Comparison of ENCODE assay signal across 9 mouse cellular contexts in genomic region chr4:55292277-55292676, GRCm38 (mm10). TPM values are rescaled to one million over a fixed set of nuclear protein-coding genes. Genes with fewer than 3 reads are reported as not detected.
A peak's percentile ranks its signal among the peaks of the same experiment; 100 is the strongest.
DNase-seq lines count a peak whose midpoint lies in the region; ATAC-seq and TF ChIP-seq lines count a peak whose summit lies in the region.
"Had no signal": no experiment of that assay in that cellular context is flagged by ENCODE, and none has a peak within 500 bp of the region (broad histone marks: within the 10 kb centered on the region; RNA-seq: fewer than 3 reads in every experiment).

No protein-coding gene starts in this region.

- peak; percentile 32 for DNase-seq in hindbrain, embryonic 11.5 days (ENCODE audit: low spot score)
- no peak for DNase-seq in testis, postnatal 14 days (ENCODE audit: low spot score)
- DNase-seq in thymus, postnatal 4 days = peak; percentile 79
- no peak for DNase-seq in ovary, postnatal 36 days (ENCODE audit: low spot score)
- no peak for DNase-seq in left cerebral cortex, postnatal 36 days (ENCODE audit: low spot score in 2 of 2)

- ATAC-seq in hindbrain, embryonic 11.5 days (ENCODE audit: low FRiP score) = no peak
- no peak for ATAC-seq in hindbrain, embryonic 16.5 days
- ATAC-seq in granulocyte monocyte progenitor cell, adult 5-6 weeks (replicated peaks; ENCODE audit: poor library complexity, severe bottlenecking) = peak; percentile 62; the same call in 1 of the 2 replicates

- 0 out of 2 replicates have a peak, but pooled peaks cover 4% of the 10 kb centered on the region for H3K4me1 ChIP-seq in hindbrain, embryonic 11.5 days (replicated peaks; ENCODE audit: control insufficient read depth, insufficient read depth, low read length)
- H3K4me1 ChIP-seq in hindbrain, embryonic 16.5 days (ENCODE audit: control insufficient read depth, insufficient read depth, low read depth, low read length) = peaks cover 9% of the 10 kb centered on the region
- peaks cover 4% of the 10 kb centered on the region for H3K4me1 ChIP-seq in testis, adult 2 months (ENCODE audit: control insufficient read depth, insufficient read depth, low read length)

- 89% methylated on average over 5 of the region's 5 CpGs for WGBS in hindbrain, embryonic 11.5 days
- WGBS in hindbrain, embryonic 16.5 days = 90% methylated on average over 5 of the region's 5 CpGs

- no peak overlapping the region for H3K4me2 ChIP-seq in hindbrain, embryonic 11.5 days (replicated peaks; ENCODE audit: low read depth, low read length)
- H3K4me2 ChIP-seq in hindbrain, embryonic 16.5 days (ENCODE audit: low read length) = no peak overlapping the region
- H3K4me2 ChIP-seq: embryonic facial prominence, embryonic 12.5 days had no signal

- no peak overlapping the region for H3K27ac ChIP-seq in hindbrain, embryonic 11.5 days (ENCODE audit: low read depth, low read length)
- no peak overlapping the region for H3K27ac ChIP-seq in hindbrain, embryonic 16.5 days (ENCODE audit: low read depth, low read length)
- no peak overlapping the region for H3K27ac ChIP-seq in testis, adult 2 months (ENCODE audit: control insufficient read depth, insufficient read depth, low read depth, low read length)
- H3K27ac ChIP-seq: embryonic facial prominence, embryonic 12.5 days had no signal

- no peak overlapping the region for H3K9ac ChIP-seq in hindbrain, embryonic 11.5 days (ENCODE audit: low read depth, low read length)
- no peak overlapping the region for H3K9ac ChIP-seq in hindbrain, embryonic 16.5 days (ENCODE audit: low read depth, low read length)
- H3K9ac ChIP-seq: embryonic facial prominence, embryonic 12.5 days had no signal

- no peak for TF ChIP-seq POLR2A in testis, adult 2 months (IDR thresholded peaks at IDR 0.05; ENCODE audit: control insufficient read depth, low read depth, low read length)

- H3K27me3 ChIP-seq in hindbrain, embryonic 11.5 days (ENCODE audit: control insufficient read depth, insufficient read depth, low read length) = no peaks in the 10 kb centered on the region
- H3K27me3 ChIP-seq in hindbrain, embryonic 16.5 days (replicated peaks; ENCODE audit: control insufficient read depth, insufficient read depth, low read length) = no peaks in the 10 kb centered on the region
- H3K27me3 ChIP-seq in testis, adult 2 months (ENCODE audit: control insufficient read depth, insufficient read depth, low read length) = no peaks in the 10 kb centered on the region
- H3K27me3 ChIP-seq: embryonic facial prominence, embryonic 12.5 days had no signal

- no peaks in the 10 kb centered on the region for H3K36me3 ChIP-seq in hindbrain, embryonic 11.5 days (ENCODE audit: control insufficient read depth, insufficient read depth, low read length)
- H3K36me3 ChIP-seq in hindbrain, embryonic 16.5 days (ENCODE audit: control insufficient read depth, insufficient read depth, low read length) = no peaks in the 10 kb centered on the region
- no peaks in the 10 kb centered on the region for H3K36me3 ChIP-seq in testis, adult 2 months (ENCODE audit: control insufficient read depth, insufficient read depth, low read length)
- H3K36me3 ChIP-seq: embryonic facial prominence, embryonic 12.5 days had no signal

- no peak overlapping the region for H3K4me3 ChIP-seq in hindbrain, embryonic 11.5 days (ENCODE audit: low read depth, low read length)
- no peak overlapping the region for H3K4me3 ChIP-seq in hindbrain, embryonic 16.5 days (ENCODE audit: low read length)
- H3K4me3 ChIP-seq in testis, adult 2 months (ENCODE audit: control insufficient read depth, low read depth, low read length) = no peak overlapping the region
- H3K4me3 ChIP-seq: embryonic facial prominence, embryonic 12.5 days had no signal

- peak; percentile 21; the same call in 1 of the 2 replicates for TF ChIP-seq CTCF in testis, adult 2 months (IDR thresholded peaks at IDR 0.05; ENCODE audit: control insufficient read depth, insufficient read depth, insufficient replicate concordance, low read depth, low read length)

- H3K9me3 ChIP-seq in hindbrain, embryonic 11.5 days (ENCODE audit: control insufficient read depth, low read length) = no peaks in the 10 kb centered on the region
- H3K9me3 ChIP-seq in hindbrain, embryonic 16.5 days (ENCODE audit: control insufficient read depth, low read length) = no peaks in the 10 kb centered on the region
- H3K9me3 ChIP-seq: embryonic facial prominence, embryonic 12.5 days had no signal

- intact Hi-C loops in left cerebral cortex, postnatal 36 days (cut with DNase I) = no loop called here

RNA-seq across cellular contexts. Expression of gene Rad23b, which starts 57.6 kb away (rescaled TPM):
- 97.1 and 105 TPM in 2 replicates for polyA plus RNA-seq in hindbrain, embryonic 11.5 days (2014; fragmentation: Nextera tagmentation; extraction: Ambion mirVana)
- 85.4 and 88.0 TPM in 2 replicates for polyA plus RNA-seq in hindbrain, embryonic 16.5 days (2015; fragmentation: Nextera tagmentation; extraction: Ambion mirVana)
- polyA plus RNA-seq in testis, adult 2 months (2012; rRNA removed) = 400 and 416 TPM in 2 replicates
- 89.4 and 122 TPM in 2 replicates for total RNA-seq in granulocyte monocyte progenitor cell, adult 5-6 weeks (2014; fragmentation: Nextera tagmentation)
- 203 and 269 TPM in 2 replicates for total RNA-seq in granulocyte monocyte progenitor cell, adult 5-6 weeks (2017)
- total RNA-seq in left cerebral cortex, postnatal 36 days (2021) = 100 to 1,000 TPM; 190 to 197 TPM

Comparison
In these comparisons a context has a peak if more than half of its experiments do, and no peak if none do; other contexts are left out.
1. DNase-seq: peak in hindbrain, embryonic 11.5 days (single experiment) and thymus, postnatal 4 days (single experiment); none in testis, postnatal 14 days (single experiment), ovary, postnatal 36 days (single experiment) and left cerebral cortex, postnatal 36 days (0 of 2).